Mouse (Mus musculus) retina, adult 2 months (tissue): ENCODE measurements at regions not wholly inside any gene's neighbourhood (a gene's known extent, or its start where the extent isn't known, plus 50 kb on each side); places are given as distances from the start of the nearest gene placed in this dataset.

Experiments used
- DNase-seq: peaks from one replicate; pipeline ENCODE4 v3.0.0-alpha.2; 2012; ENCODE audit warnings: low read depth, low spot score

DNA sequence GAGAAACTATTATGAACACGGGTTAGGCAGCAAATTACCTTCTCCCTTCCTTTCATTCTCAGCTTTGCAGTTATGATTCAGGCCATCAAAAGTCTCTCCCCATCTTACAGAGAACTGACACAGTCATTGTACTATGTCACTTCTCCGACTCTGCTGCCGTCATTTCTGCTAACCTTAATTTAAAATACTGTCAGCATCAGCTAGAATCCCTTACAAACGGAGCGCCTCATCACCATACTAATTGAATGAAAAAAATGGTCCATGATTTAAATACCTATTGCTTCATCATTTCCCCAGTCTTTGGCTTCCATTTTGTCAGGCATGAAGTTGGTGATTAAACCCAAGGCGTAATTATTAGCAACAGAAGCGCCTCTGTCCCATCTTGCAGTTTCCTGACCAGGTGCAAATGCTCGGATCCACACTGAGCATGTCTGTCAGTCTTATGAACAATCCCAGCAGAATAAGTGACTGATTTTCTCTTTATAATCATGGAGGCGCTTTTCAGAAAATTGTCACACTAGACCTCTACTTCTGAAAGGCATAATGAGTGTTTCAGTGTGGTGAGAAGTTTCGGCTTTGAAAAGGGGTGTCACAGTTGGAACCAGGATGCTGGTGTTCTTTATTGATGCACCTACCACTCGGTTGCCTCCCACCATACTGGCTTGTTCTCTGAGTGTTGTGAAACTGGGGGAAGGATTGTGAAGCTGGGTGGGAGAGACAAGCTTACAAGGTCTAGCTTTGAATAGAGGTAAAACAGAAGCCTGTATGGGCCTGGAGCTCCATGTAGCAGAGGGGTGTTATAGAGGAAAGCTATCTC is 52.4 kb upstream of the Npy start:
- no peak for DNase-seq
